Mouse (Mus musculus): ENCODE measurements around the gene Tmem140. TPM values are rescaled to one million over a fixed set of nuclear protein-coding genes. Genes with fewer than 3 reads are reported as not detected.

Tmem140 gene
- polyA plus RNA-seq, 1 experiment from 2014 or later, result 1.8 TPM

- no peak for ATAC-seq (ENCODE audit: insufficient number of reproducible peaks, insufficient read depth, low FRiP score, low TSS enrichment, low read depth)
- no peaks in the 10 kb centered on the region for H3K27me3 ChIP-seq
- peaks cover 47% of the 10 kb centered on the region for H3K4me1 ChIP-seq
- no peak overlapping the region for H3K4me2 ChIP-seq
- no peak overlapping the region for H3K9ac ChIP-seq
- no peaks in the 10 kb centered on the region for H3K36me3 ChIP-seq
- 86% methylated on average over 20 of the region's 20 CpGs for WGBS
- no peaks in the 10 kb centered on the region for H3K9me3 ChIP-seq
- no peak overlapping the region for H3K27ac ChIP-seq
- H3K4me3 ChIP-seq, result no peak overlapping the region
Measured at GRCm38 (mm10) chr6:34868507-34869217, 5.7 kb downstream of the Tmem140 start.

- ATAC-seq (ENCODE audit: insufficient number of reproducible peaks, insufficient read depth, low FRiP score, low TSS enrichment, low read depth), result no peak
- WGBS, result 71% methylated on average over 13 of the region's 13 CpGs
- H3K27ac ChIP-seq, result peak overlapping the region; percentile 90
Measured at GRCm38 (mm10) chr6:34869225-34869915, 6.4 kb downstream of the Tmem140 start.

DNA sequence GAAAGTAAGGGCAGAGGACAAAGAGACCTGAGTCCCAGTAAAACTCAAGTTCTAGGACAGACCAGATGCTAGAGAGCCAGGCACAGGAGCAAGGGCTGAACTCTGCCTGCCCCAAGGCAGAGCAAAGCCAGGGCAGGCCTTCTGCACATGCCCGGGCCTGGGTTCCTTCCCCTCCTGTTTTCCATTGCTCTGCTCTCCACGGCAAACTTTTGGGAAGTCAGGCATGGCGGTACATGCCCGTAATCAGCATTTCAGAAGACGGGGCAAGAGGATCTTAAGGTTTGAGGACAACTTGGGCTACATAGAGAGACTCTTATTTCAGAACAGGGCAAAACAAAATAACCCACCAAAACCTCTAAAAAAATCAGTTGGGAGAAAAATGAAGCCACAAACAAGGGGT is 7.2 kb downstream of the Tmem140 start:
- Histone ChIP-seq H3K27ac (peak overlapping the region; percentile 90), H3K36me3 (peaks cover 1% of the 10 kb centered on the region), H3K4me1 (peaks cover 62% of the 10 kb centered on the region), H3K9me3 (no peaks in the 10 kb centered on the region), H3K27me3 (no peaks in the 10 kb centered on the region), H3K4me2 (no peak overlapping the region), H3K9ac (0 out of 2 replicates have a peak overlapping the region, but pooled peaks have one; percentile 27), H3K4me3 (no peak overlapping the region)
- 52% methylated on average over 5 of the region's 5 CpGs for WGBS
- no peak for ATAC-seq (ENCODE audit: insufficient number of reproducible peaks, insufficient read depth, low FRiP score, low TSS enrichment, low read depth)

More at GRCm38 (mm10) chr6:34869225-34869915, 6.4 kb downstream of the Tmem140 start:
- peaks cover 54% of the 10 kb centered on the region for H3K4me1 ChIP-seq
- no peaks in the 10 kb centered on the region for H3K36me3 ChIP-seq
- H3K4me2 ChIP-seq, result no peak overlapping the region
- H3K4me3 ChIP-seq, result no peak overlapping the region
- no peaks in the 10 kb centered on the region for H3K9me3 ChIP-seq
- no peaks in the 10 kb centered on the region for H3K27me3 ChIP-seq
- 0 out of 2 replicates have a peak overlapping the region, but pooled peaks have one; percentile 27 for H3K9ac ChIP-seq

DNA sequence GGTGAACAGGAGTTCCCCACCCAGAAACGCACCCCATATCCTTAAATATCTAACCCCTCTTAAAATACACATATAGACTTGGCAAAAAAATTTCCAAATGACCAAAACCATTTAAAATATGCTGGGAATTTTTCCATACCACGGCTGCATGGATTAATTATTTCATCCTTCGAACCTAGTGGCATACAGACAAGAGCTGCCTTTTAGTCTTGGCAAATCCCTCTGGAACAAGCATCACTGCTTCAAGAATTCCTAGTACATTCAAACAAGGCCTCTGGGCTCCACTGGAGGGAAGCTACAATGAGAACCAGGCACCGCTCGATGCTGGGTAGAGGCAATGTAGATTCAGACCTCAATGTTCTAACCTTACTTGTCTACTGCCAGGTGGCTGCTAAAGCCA is 7.8 kb downstream of the Tmem140 start:
- peaks cover 7% of the 10 kb centered on the region for H3K36me3 ChIP-seq
- peak overlapping the region; percentile 90 for H3K27ac ChIP-seq
- no peak overlapping the region for H3K4me2 ChIP-seq
- 31% methylated on average over 5 of the region's 5 CpGs for WGBS
- H3K4me3 ChIP-seq, result no peak overlapping the region
- H3K27me3 ChIP-seq, result no peaks in the 10 kb centered on the region
- no peak overlapping the region for H3K9ac ChIP-seq
- H3K9me3 ChIP-seq, result no peaks in the 10 kb centered on the region
- ATAC-seq (ENCODE audit: insufficient number of reproducible peaks, insufficient read depth, low FRiP score, low TSS enrichment, low read depth), result no peak
- H3K4me1 ChIP-seq, result peaks cover 57% of the 10 kb centered on the region

- peak overlapping the region; percentile 52 for H3K27ac ChIP-seq
- no peaks in the 10 kb centered on the region for H3K27me3 ChIP-seq
- WGBS, result 88% methylated on average over 7 of the region's 7 CpGs
- H3K4me3 ChIP-seq, result no peak overlapping the region
- no peak for ATAC-seq (ENCODE audit: insufficient number of reproducible peaks, insufficient read depth, low FRiP score, low TSS enrichment, low read depth)
- H3K9ac ChIP-seq, result no peak overlapping the region
- H3K4me1 ChIP-seq, result peaks cover 59% of the 10 kb centered on the region
- peaks cover 12% of the 10 kb centered on the region for H3K36me3 ChIP-seq
- H3K9me3 ChIP-seq, result no peaks in the 10 kb centered on the region
- no peak overlapping the region for H3K4me2 ChIP-seq
Measured at GRCm38 (mm10) chr6:34871929-34872328, 9.0 kb downstream of the Tmem140 start.

DNA sequence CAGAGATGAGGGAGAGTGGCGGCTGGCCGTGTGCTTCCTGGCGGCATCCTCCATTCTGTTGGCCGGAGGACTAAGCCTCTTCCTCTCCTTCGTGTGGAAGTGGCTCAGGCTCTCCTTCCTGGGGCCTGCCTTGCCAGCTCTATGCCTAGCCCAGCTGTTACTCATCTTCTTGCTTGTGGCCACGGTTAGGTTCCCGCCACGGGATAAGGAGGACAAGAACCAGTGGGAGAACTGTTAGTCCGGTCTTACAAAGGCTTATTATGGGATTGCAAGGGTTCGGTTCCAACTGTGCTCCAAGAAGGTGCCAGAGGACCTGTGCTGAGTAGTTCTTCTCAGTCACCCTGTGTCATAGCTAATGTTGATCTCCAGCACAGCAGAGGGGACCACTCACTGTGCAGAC is 9.9 kb downstream of the Tmem140 start:
- Histone ChIP-seq H3K9me3 (no peaks in the 10 kb centered on the region), H3K4me1 (peaks cover 59% of the 10 kb centered on the region), H3K27me3 (no peaks in the 10 kb centered on the region), H3K27ac (no peak overlapping the region), H3K36me3 (peaks cover 12% of the 10 kb centered on the region), H3K4me3 (no peak overlapping the region), H3K4me2 (no peak overlapping the region), H3K9ac (no peak overlapping the region)
- ATAC-seq (ENCODE audit: insufficient number of reproducible peaks, insufficient read depth, low FRiP score, low TSS enrichment, low read depth), result no peak
- WGBS, result 84% methylated on average over 10 of the region's 10 CpGs

DNA sequence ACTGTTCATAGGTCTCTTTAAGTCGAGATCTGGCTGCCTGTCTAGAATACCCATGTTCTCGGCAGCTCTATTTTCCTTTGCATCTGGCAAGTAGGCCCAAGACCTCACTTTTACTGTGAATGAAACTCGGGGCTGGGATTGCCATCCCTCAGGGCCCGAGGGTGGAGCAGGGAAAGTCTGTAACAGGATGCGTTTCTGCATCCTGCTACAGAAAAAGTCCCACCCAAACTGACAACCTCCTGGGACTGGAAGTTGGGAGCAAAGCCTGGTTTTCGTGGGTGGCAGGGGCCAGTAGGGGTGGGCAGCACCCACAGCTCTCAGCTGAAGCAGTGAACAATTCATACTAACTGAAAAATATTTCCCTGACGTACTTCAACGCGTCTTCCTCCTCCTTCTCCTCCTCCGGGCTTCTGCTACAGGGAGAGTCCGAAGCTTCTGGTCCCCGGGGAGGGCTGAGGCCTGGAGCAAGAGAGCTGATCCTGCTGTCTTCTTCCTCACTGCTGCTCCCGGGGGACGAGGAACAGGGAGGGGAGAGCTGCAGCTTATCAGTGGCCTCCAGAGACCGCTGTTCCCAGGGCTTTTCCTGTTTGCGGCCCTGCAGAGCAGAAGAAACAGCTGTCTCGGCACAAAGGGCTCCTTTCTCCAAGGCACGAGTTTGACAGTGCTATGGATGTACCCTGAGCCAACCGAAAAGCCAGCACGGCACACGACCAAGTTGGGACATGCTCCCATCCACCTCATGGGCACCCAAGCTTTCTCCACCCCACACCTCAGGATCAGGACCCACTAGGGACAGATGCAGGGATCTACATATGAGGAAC is 11.4 kb downstream of the Tmem140 start:
- no peak for ATAC-seq (ENCODE audit: insufficient number of reproducible peaks, insufficient read depth, low FRiP score, low TSS enrichment, low read depth)
- H3K27ac ChIP-seq, result peak overlapping the region; percentile 69
- H3K9me3 ChIP-seq, result no peaks in the 10 kb centered on the region
- peaks cover 12% of the 10 kb centered on the region for H3K36me3 ChIP-seq
- H3K4me3 ChIP-seq, result no peak overlapping the region
- peaks cover 69% of the 10 kb centered on the region for H3K4me1 ChIP-seq
- H3K9ac ChIP-seq, result peak overlapping the region; percentile 52
- H3K27me3 ChIP-seq, result no peaks in the 10 kb centered on the region
- H3K4me2 ChIP-seq, result no peak overlapping the region
- 45% methylated on average over 21 of the region's 21 CpGs for WGBS

GRCm38 (mm10) chr6:34875268-34875761 is 12.4 kb downstream of the Tmem140 start:
- H3K27me3 ChIP-seq, result no peaks in the 10 kb centered on the region
- H3K4me3 ChIP-seq, result no peak overlapping the region
- no peak for ATAC-seq (ENCODE audit: insufficient number of reproducible peaks, insufficient read depth, low FRiP score, low TSS enrichment, low read depth)
- H3K4me1 ChIP-seq, result peaks cover 62% of the 10 kb centered on the region
- H3K36me3 ChIP-seq, result peaks cover 17% of the 10 kb centered on the region
- peak overlapping the region; percentile 69; the same call in 1 of the 2 replicates for H3K27ac ChIP-seq
- 0 out of 2 replicates have a peak overlapping the region, but pooled peaks have one; percentile 52 for H3K9ac ChIP-seq
- no peaks in the 10 kb centered on the region for H3K9me3 ChIP-seq
- H3K4me2 ChIP-seq, result no peak overlapping the region
- WGBS, result 78% methylated on average over 15 of the region's 15 CpGs

DNA sequence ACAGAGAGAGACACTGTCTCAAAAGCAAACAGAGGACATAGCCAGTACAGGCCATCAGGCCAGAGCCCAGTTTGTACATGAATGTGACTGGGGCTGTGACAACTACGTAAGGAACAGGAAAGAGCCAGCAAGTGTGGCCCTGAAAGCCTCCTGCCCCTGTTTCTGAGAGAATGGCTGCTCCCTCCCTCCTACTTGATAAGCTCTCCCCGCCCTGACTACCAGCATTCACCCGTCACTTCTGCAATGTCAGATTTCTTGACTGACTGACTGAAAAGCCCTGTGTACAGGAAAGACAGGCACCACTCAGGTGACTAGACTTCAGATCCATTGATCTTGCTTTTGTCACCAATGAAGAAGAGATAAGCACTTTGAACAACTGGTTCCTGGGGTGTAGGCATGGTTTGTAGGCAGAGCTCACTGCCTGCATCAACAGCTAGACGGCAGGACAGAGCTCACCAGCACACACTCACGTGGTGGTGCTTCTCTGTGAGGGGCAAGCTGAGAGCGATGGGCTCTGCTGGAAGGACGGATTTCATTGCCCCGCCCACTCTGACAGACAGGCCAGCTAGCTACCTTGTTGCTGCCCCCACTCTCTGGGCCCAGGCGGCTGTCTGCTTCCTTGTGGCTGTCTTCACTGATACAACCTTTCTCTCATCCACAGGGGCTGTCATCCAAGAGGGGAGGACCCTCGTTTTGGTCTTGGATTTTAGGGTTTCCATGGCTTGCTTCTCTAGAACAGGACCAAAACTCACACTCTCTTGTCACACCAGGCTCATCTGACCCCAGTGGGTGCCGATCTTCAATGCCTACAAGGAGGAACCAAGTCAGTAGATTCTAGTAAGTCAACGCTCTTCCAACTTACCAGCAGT is 13.3 kb downstream of the Tmem140 start:
- WGBS, result 57% methylated on average over 12 of the region's 12 CpGs
- no peaks in the 10 kb centered on the region for H3K9me3 ChIP-seq
- peak overlapping the region; percentile 92; the same call in 1 of the 2 replicates for H3K9ac ChIP-seq
- H3K4me2 ChIP-seq, result peak overlapping the region; percentile 74
- H3K4me1 ChIP-seq, result peaks cover 53% of the 10 kb centered on the region
- H3K27me3 ChIP-seq, result no peaks in the 10 kb centered on the region
- H3K27ac ChIP-seq, result peak overlapping the region; percentile 98; the same call in 1 of the 2 replicates
- no peak for ATAC-seq (ENCODE audit: insufficient number of reproducible peaks, insufficient read depth, low FRiP score, low TSS enrichment, low read depth)
- peak overlapping the region; percentile 70; the same call in 1 of the 2 replicates for H3K4me3 ChIP-seq
- H3K36me3 ChIP-seq, result peaks cover 26% of the 10 kb centered on the region

GRCm38 (mm10) chr6:34876835-34877156 is 13.8 kb downstream of the Tmem140 start:
- H3K4me1 ChIP-seq, result peaks cover 51% of the 10 kb centered on the region
- peak overlapping the region; percentile 74 for H3K4me2 ChIP-seq
- 34% methylated on average over 2 of the region's 2 CpGs for WGBS
- H3K9ac ChIP-seq, result peak overlapping the region; percentile 92
- peaks cover 28% of the 10 kb centered on the region for H3K36me3 ChIP-seq
- no peak for ATAC-seq (ENCODE audit: insufficient number of reproducible peaks, insufficient read depth, low FRiP score, low TSS enrichment, low read depth)
- H3K27ac ChIP-seq, result peak overlapping the region; percentile 98; the same call in 1 of the 2 replicates
- no peaks in the 10 kb centered on the region for H3K27me3 ChIP-seq
- no peaks in the 10 kb centered on the region for H3K9me3 ChIP-seq
- peak overlapping the region; percentile 70 for H3K4me3 ChIP-seq

Data from embryonic facial prominence, embryonic 13.5 days (tissue).